Mouse (Mus musculus) neural tube, embryonic 11.5 days (tissue): ENCODE results near the gene Nlrc5. TPM values are rescaled to one million over a fixed set of nuclear protein-coding genes. Genes with fewer than 3 reads are reported as not detected.

Experiments used
- ATAC-seq: fragments of 200-750 bp; cut with Nextera tagmentation; 2 replicates; pipeline ENCODE4 v1.8.0; 2017; ENCODE audit warnings: moderate number of reproducible peaks, mild to moderate bottlenecking, moderate TSS enrichment, moderate library complexity; ENCODE audit not compliant: insufficient read depth, low FRiP score, low TSS enrichment
- DNase-seq: peaks from one replicate; pipeline ENCODE4 v3.0.0-alpha.2; 2015; ENCODE audit warnings: low spot score
- H3K27ac ChIP-seq: fragments of 300-500 bp; sonication (generic); 2 replicates; pipeline ENCODE4 v1.5.1; 2014; ENCODE audit warnings: low read depth, mild to moderate bottlenecking, low read length
- H3K27me3 ChIP-seq: fragments of 300-500 bp; sonication (generic); 2 replicates; pipeline ENCODE4 v1.6.1; 2014; ENCODE audit warnings: mild to moderate bottlenecking, low read length, mixed read lengths; ENCODE audit not compliant: control insufficient read depth, insufficient read depth
- H3K36me3 ChIP-seq: fragments of 300-500 bp; sonication (generic); 2 replicates; pipeline ENCODE4 v1.6.1; 2014; ENCODE audit warnings: mild to moderate bottlenecking, low read length, moderate library complexity, mixed read lengths; ENCODE audit not compliant: control insufficient read depth, insufficient read depth
- H3K4me1 ChIP-seq: fragments of 300-500 bp; sonication (generic); 2 replicates; pipeline ENCODE4 v1.6.1; 2014; ENCODE audit warnings: low read length, mixed read lengths; ENCODE audit not compliant: control insufficient read depth, insufficient read depth
- H3K4me2 ChIP-seq: fragments of 300-500 bp; sonication (generic); 2 replicates; pipeline ENCODE4 v1.6.1; 2014; ENCODE audit warnings: low read depth, mild to moderate bottlenecking, moderate library complexity
- H3K4me3 ChIP-seq: fragments of 300-500 bp; sonication (generic); 2 replicates; pipeline ENCODE4 v1.5.1; 2014; ENCODE audit warnings: low read depth, low read length
- H3K9ac ChIP-seq: fragments of 300-500 bp; sonication (generic); 2 replicates; pipeline ENCODE4 v1.6.1; 2014; ENCODE audit warnings: mild to moderate bottlenecking, low read length
- H3K9me3 ChIP-seq: fragments of 300-500 bp; sonication (generic); 2 replicates; pipeline ENCODE4 v1.6.1; 2016; ENCODE audit warnings: low read length; ENCODE audit not compliant: control insufficient read depth
- WGBS: fragments of 180-500 bp; shearing (Covaris S2); extraction: QIAGEN DNeasy Blood & Tissue Kit; methylation state at CpG from one replicate; pipeline ENCODE4 v1.1.7; 2014; 5-methylcytosine and 5-hydroxymethylcytosine counted together
- polyA plus RNA-seq: library from polyadenylated mRNA; unstranded; fragments of >200 nt; fragmentation: Nextera tagmentation; extraction: Ambion mirVana; gene quantifications from 2 replicates; pipeline ENCODE4 v1.2.1, GENCODE M21; 2014

The Nlrc5 gene
- polyA plus RNA-seq = 0.05 TPM in 1 of 2 replicates, not detected in the other

- Histone ChIP-seq H3K9ac (no peak within 1 kb of the TSS), H3K9me3 (no peaks in the 10 kb centered on the region), H3K4me2 (peak within 1 kb of the TSS; percentile 68), H3K27ac (no peak within 1 kb of the TSS), H3K4me3 (peak within 1 kb of the TSS; percentile 37), H3K27me3 (0 out of 2 replicates have a peak, but pooled peaks cover 6% of the 10 kb centered on the region), H3K36me3 (no peaks in the 10 kb centered on the region), H3K4me1 (no peaks in the 10 kb centered on the region)
- 2% methylated on average over 29 of the region's 29 CpGs for WGBS
- DNase-seq (peak; percentile 61), ATAC-seq (no peak)
Observed at GRCm38 (mm10) chr8:94433981-94434466, at the start of gene Nlrc5. Gene Nlrc5, plus strand, starts transcription at chr8:94434356.

GRCm38 (mm10) chr8:94385506-94386213 lies 48.5 kb upstream of the Nlrc5 start:
- ATAC-seq (no peak; the same call in 1 of the 2 replicates), DNase-seq (no peak)
- peak overlapping the region; percentile 61 for H3K27ac ChIP-seq
- WGBS = 23% methylated on average over 20 of the region's 20 CpGs
- peak overlapping the region; percentile 85 for H3K4me3 ChIP-seq
- H3K27me3 ChIP-seq = no peaks in the 10 kb centered on the region
- no peaks in the 10 kb centered on the region for H3K36me3 ChIP-seq
- H3K9me3 ChIP-seq = no peaks in the 10 kb centered on the region
- peaks cover 11% of the 10 kb centered on the region for H3K4me1 ChIP-seq
- H3K4me2 ChIP-seq = peak overlapping the region; percentile 89
- peak overlapping the region; percentile 93 for H3K9ac ChIP-seq

DNA sequence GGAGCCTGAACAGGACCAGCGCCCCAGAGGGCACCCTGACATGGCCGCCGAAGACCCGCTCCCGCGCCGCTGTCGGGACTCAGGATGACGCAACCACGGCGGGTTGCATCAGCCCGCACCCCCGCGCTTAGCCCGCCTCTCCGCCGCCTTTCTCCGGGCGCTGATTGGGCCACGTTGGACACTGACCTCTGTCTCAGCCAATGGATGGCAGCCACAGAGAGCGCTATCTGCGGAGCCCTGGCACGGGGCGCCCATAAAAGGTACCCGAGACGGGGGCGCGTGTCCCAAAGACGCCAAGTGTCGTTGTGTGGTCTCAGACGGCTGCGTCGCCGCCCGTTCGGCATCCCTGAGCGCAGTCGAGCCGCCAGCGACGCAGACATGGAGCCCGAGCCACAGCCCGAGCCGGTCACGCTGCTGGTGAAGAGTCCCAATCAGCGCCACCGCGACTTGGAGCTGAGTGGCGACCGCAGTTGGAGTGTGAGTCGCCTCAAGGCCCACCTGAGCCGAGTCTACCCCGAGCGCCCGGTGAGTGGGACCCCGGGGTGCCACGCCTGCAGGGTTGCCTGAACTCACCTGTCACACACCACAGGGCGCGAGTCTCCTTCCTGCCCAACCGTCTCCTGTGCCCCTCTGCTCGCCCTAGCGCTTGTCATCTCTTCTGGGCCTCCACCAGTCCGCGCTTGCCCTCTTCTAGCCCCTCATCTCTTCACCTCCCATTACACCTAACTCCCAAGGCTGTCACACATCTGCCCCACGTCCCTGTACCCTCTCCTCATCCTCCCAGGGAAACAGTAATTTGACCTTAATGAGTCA lies 47.7 kb upstream of the Nlrc5 start, which contains the start of gene Herpud1:
Herpud1 (plus strand) TSS at position 225 of the 813 bp plus-strand sequence.
- ATAC-seq = peak; percentile 99

GRCm38 (mm10) chr8:94387027-94387684 lies 47.0 kb upstream of the Nlrc5 start:
- under 1% methylated on average over 25 of the region's 25 CpGs for WGBS
- peak; percentile 40 for ATAC-seq
- Histone ChIP-seq H3K9me3 (no peaks in the 10 kb centered on the region), H3K4me1 (peaks cover 11% of the 10 kb centered on the region), H3K9ac (peak overlapping the region; percentile 86), H3K36me3 (peaks cover 14% of the 10 kb centered on the region), H3K4me2 (peak overlapping the region; percentile 89), H3K27me3 (no peaks in the 10 kb centered on the region), H3K4me3 (peak overlapping the region; percentile 85), H3K27ac (no peak overlapping the region; the same call in 1 of the 2 replicates)
- DNase-seq = peak; percentile 85

More for the DNA sequence above, 47.7 kb upstream of the Nlrc5 start, which contains the start of gene Herpud1:
- Histone ChIP-seq H3K9me3 (no peaks in the 10 kb centered on the region), H3K4me2 (peak within 1 kb of the TSS; percentile 89), H3K36me3 (peaks cover 6% of the 10 kb centered on the region), H3K4me1 (peaks cover 11% of the 10 kb centered on the region), H3K9ac (peak within 1 kb of the TSS; percentile 93), H3K27ac (peak within 1 kb of the TSS; percentile 61), H3K27me3 (no peaks in the 10 kb centered on the region), H3K4me3 (peak within 1 kb of the TSS; percentile 85)
- under 1% methylated on average over 65 of the region's 65 CpGs for WGBS
- DNase-seq = peak; percentile 97

- H3K27me3 ChIP-seq = no peaks in the 10 kb centered on the region
- H3K4me3 ChIP-seq = peak overlapping the region; percentile 85
- ATAC-seq (no peak), DNase-seq (no peak)
- peaks cover 11% of the 10 kb centered on the region for H3K4me1 ChIP-seq
- no peak overlapping the region for H3K27ac ChIP-seq
- H3K4me2 ChIP-seq = peak overlapping the region; percentile 89
- peaks cover 18% of the 10 kb centered on the region for H3K36me3 ChIP-seq
- peak overlapping the region; percentile 86 for H3K9ac ChIP-seq
- H3K9me3 ChIP-seq = no peaks in the 10 kb centered on the region
- 43% methylated on average over 6 of the region's 6 CpGs for WGBS
Observed at GRCm38 (mm10) chr8:94387785-94388184, 46.4 kb upstream of the Nlrc5 start.

DNA sequence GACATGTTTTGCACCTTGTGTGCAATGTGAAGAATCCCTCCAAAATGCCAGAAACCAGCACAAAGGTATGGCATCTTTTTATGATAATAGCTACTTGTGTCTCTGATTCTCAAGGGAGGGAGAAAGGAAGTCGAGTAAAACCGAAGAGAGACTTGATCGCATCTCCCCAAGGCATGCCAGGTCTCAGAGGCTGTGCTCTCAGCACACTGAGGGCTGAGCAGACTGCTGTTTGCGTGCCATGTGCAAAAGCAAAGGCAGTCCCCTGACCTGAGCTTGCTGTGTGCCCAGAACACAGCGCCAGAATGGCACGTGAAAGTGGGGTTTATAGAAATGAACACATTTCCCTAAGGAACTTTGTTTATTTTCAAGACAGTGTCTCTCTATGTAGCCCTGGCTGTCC lies 44.6 kb upstream of the Nlrc5 start:
- Histone ChIP-seq H3K4me2 (no peak overlapping the region), H3K9ac (no peak overlapping the region), H3K27ac (no peak overlapping the region), H3K9me3 (no peaks in the 10 kb centered on the region), H3K36me3 (peaks cover 19% of the 10 kb centered on the region), H3K4me3 (no peak overlapping the region), H3K27me3 (no peaks in the 10 kb centered on the region), H3K4me1 (peaks cover 11% of the 10 kb centered on the region)
- DNase-seq = no peak
- WGBS = 94% methylated on average over 6 of the region's 6 CpGs
- no peak for ATAC-seq

- no peak for DNase-seq
- no peak overlapping the region for H3K9ac ChIP-seq
- peaks cover 22% of the 10 kb centered on the region for H3K36me3 ChIP-seq
- H3K27me3 ChIP-seq = no peaks in the 10 kb centered on the region
- H3K27ac ChIP-seq = no peak overlapping the region
- H3K4me3 ChIP-seq = no peak overlapping the region
- H3K4me1 ChIP-seq = peaks cover 9% of the 10 kb centered on the region
- 92% methylated on average over 6 of the region's 6 CpGs for WGBS
- H3K9me3 ChIP-seq = no peaks in the 10 kb centered on the region
- no peak for ATAC-seq
- H3K4me2 ChIP-seq = no peak overlapping the region
Observed at GRCm38 (mm10) chr8:94390429-94390828, 43.7 kb upstream of the Nlrc5 start.

DNA sequence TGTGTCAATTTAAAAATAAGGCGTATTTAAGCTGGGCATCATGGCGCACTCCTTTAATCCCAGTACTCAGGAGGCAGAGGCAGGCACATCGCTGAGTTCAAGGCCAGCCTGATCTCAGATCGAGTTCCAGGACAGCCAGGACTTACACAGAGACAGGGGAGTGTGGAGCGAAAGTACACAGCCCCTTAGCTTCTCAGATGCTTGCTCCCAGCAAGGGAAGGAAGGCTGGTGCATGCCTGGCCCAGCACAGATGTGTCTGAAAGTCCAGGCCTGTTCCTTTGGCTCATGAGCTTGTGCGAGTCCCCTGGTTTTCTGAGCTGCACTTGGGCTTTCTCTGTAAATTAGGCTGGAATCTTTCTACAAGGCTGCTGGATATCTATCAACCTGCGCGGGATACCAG lies 43.2 kb upstream of the Nlrc5 start:
- Histone ChIP-seq H3K36me3 (peaks cover 23% of the 10 kb centered on the region), H3K4me2 (no peak overlapping the region)

More for the DNA sequence above, 43.2 kb upstream of the Nlrc5 start:
- no peaks in the 10 kb centered on the region for H3K27me3 ChIP-seq
- H3K9me3 ChIP-seq = no peaks in the 10 kb centered on the region
- H3K4me1 ChIP-seq = peaks cover 5% of the 10 kb centered on the region
- DNase-seq (no peak), ATAC-seq (no peak)
- WGBS = 95% methylated on average over 8 of the region's 8 CpGs
- H3K27ac ChIP-seq = no peak overlapping the region
- no peak overlapping the region for H3K9ac ChIP-seq
- H3K4me3 ChIP-seq = no peak overlapping the region
